Mouse (Mus musculus): Measurements from ENCODE around the gene Mrpl44. TPM values are rescaled to one million over a fixed set of nuclear protein-coding genes. Genes with fewer than 3 reads are reported as not detected.

Gene Mrpl44
- 1.0 and 1.2 TPM in 2 replicates for polyA plus RNA-seq (2012)

DNA sequence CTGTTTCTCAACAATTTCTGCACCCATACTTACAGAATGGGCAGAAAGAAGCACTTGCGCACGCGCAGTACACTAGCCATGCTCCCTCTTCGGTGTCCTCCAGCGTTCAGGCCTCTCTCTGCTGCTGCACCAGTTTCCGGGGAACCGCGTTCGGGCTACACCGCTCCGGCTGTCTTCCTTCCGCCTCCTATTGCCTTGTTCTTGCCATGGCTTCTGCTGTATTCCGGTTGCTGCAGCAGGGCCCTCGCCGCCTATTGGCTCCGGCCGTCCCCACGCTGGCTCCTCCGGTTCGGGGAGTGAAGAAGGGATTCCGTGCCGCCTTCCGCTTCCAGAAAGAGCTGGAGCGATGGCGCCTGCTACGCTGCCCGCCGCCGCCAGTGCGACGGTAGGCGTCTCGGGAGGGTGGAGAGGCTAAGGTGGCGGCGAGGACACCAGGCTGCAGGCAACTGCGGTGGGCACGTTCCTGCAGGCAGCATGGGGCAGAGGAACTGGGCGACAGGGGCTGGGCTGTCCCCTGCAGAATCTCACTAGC is at the start of gene Mrpl44, which contains the start of gene Wdfy1:
Mrpl44 (plus strand) TSS at position 92 of the 532 bp plus-strand sequence.
Wdfy1 (minus strand) TSS at position 217 of the 532 bp plus-strand sequence.
- Histone ChIP-seq H3K27me3 (ENCODE audit: control insufficient read depth) (no peaks in the 10 kb centered on the region), H3K4me3 (replicated peaks) (peak within 1 kb of the TSS; percentile 86), H3K4me1 (ENCODE audit: control insufficient read depth) (peaks cover 10% of the 10 kb centered on the region), H3K9me3 (ENCODE audit: control insufficient read depth, low read length) (no peaks in the 10 kb centered on the region), H3K36me3 (ENCODE audit: control insufficient read depth) (peaks cover 31% of the 10 kb centered on the region)
- no peak for TF ChIP-seq GATA1 (IDR thresholded peaks at IDR 0.05; ENCODE audit: low read length)

- TF ChIP-seq TAL1 (IDR thresholded peaks at IDR 0.05; ENCODE audit: low read length) (no peak), GATA1 (IDR thresholded peaks at IDR 0.05; ENCODE audit: low read length) (no peak)
- Histone ChIP-seq H3K4me1 (ENCODE audit: control insufficient read depth) (no peaks in the 10 kb centered on the region), H3K27me3 (ENCODE audit: control insufficient read depth) (no peaks in the 10 kb centered on the region), H3K4me3 (replicated peaks) (no peak overlapping the region), H3K36me3 (ENCODE audit: control insufficient read depth) (no peaks in the 10 kb centered on the region), H3K9me3 (ENCODE audit: control insufficient read depth, low read length) (no peaks in the 10 kb centered on the region)
Observed at GRCm38 (mm10) chr1:79734794-79735193, 41.0 kb upstream of the Mrpl44 start.

GRCm38 (mm10) chr1:79736408-79736807 is 39.4 kb upstream of the Mrpl44 start:
- Histone ChIP-seq H3K4me3 (replicated peaks) (no peak overlapping the region), H3K9me3 (ENCODE audit: control insufficient read depth, low read length) (no peaks in the 10 kb centered on the region), H3K36me3 (ENCODE audit: control insufficient read depth) (no peaks in the 10 kb centered on the region), H3K27me3 (ENCODE audit: control insufficient read depth) (no peaks in the 10 kb centered on the region), H3K4me1 (ENCODE audit: control insufficient read depth) (no peaks in the 10 kb centered on the region)
- TF ChIP-seq TAL1 (IDR thresholded peaks at IDR 0.05; ENCODE audit: low read length) (no peak), GATA1 (IDR thresholded peaks at IDR 0.05; ENCODE audit: low read length) (no peak)

GRCm38 (mm10) chr1:79739726-79740125 is 36.1 kb upstream of the Mrpl44 start:
- H3K4me1 ChIP-seq (ENCODE audit: control insufficient read depth): no peaks in the 10 kb centered on the region
- no peak for TF ChIP-seq GATA1 (IDR thresholded peaks at IDR 0.05; ENCODE audit: low read length)
- TF ChIP-seq TAL1 (IDR thresholded peaks at IDR 0.05; ENCODE audit: low read length): no peak
- H3K4me3 ChIP-seq (replicated peaks): no peak overlapping the region
- no peaks in the 10 kb centered on the region for H3K9me3 ChIP-seq (ENCODE audit: control insufficient read depth, low read length)
- H3K27me3 ChIP-seq (ENCODE audit: control insufficient read depth): no peaks in the 10 kb centered on the region
- H3K36me3 ChIP-seq (ENCODE audit: control insufficient read depth): no peaks in the 10 kb centered on the region

- no peaks in the 10 kb centered on the region for H3K9me3 ChIP-seq (ENCODE audit: control insufficient read depth, low read length)
- H3K4me1 ChIP-seq (ENCODE audit: control insufficient read depth): no peaks in the 10 kb centered on the region
- no peaks in the 10 kb centered on the region for H3K36me3 ChIP-seq (ENCODE audit: control insufficient read depth)
- H3K27me3 ChIP-seq (ENCODE audit: control insufficient read depth): no peaks in the 10 kb centered on the region
- no peak overlapping the region for H3K4me3 ChIP-seq (replicated peaks)
- TF ChIP-seq TAL1 (IDR thresholded peaks at IDR 0.05; ENCODE audit: low read length): no peak
- TF ChIP-seq GATA1 (IDR thresholded peaks at IDR 0.05; ENCODE audit: low read length): no peak
Observed at GRCm38 (mm10) chr1:79741002-79741401, 34.8 kb upstream of the Mrpl44 start.

DNA sequence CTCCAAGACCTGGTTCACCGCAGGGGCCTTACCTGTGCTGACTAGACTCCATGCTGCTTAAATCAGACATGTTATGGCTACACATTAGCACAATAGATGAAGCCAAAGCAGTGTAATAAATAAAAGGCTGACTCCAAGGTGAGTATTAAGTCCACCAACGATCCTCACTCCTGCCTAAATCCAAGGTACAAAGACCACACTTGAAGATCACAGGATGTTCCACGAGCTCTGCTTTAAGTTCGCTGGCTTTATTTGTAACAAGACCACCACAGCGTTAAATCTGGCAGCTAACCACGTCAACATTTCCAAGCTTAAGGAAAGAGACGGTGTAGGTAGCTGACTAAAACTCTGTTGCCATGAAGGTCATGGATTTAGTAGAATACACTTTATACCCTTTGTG is 32.9 kb upstream of the Mrpl44 start:
- Histone ChIP-seq H3K9me3 (ENCODE audit: control insufficient read depth, low read length) (no peaks in the 10 kb centered on the region), H3K36me3 (ENCODE audit: control insufficient read depth) (no peaks in the 10 kb centered on the region), H3K4me3 (replicated peaks) (no peak overlapping the region), H3K27me3 (ENCODE audit: control insufficient read depth) (no peaks in the 10 kb centered on the region), H3K4me1 (ENCODE audit: control insufficient read depth) (no peaks in the 10 kb centered on the region)
- TF ChIP-seq GATA1 (IDR thresholded peaks at IDR 0.05; ENCODE audit: low read length) (no peak), TAL1 (IDR thresholded peaks at IDR 0.05; ENCODE audit: low read length) (no peak)

DNA sequence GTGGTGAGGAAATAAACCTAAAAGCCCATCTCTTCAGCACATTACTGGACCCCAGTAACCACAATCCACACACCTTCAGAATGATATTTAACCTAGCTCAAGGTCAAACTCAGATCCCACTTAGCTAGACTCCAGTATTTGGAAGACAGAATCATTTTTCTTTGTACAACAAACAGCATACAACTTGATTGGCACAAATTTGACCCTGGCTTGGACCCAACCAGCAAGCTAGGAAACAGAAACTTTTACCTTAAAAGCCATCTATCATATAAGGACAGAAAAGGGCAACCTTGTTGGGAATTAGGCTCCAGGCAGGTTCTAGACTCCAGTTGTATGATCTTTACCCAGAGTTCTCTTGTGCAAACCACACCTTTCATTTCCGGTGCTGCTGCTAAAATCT is 32.4 kb upstream of the Mrpl44 start:
- TF ChIP-seq GATA1 (IDR thresholded peaks at IDR 0.05; ENCODE audit: low read length) (no peak), TAL1 (IDR thresholded peaks at IDR 0.05; ENCODE audit: low read length) (no peak)
- H3K36me3 ChIP-seq (ENCODE audit: control insufficient read depth): no peaks in the 10 kb centered on the region

DNA sequence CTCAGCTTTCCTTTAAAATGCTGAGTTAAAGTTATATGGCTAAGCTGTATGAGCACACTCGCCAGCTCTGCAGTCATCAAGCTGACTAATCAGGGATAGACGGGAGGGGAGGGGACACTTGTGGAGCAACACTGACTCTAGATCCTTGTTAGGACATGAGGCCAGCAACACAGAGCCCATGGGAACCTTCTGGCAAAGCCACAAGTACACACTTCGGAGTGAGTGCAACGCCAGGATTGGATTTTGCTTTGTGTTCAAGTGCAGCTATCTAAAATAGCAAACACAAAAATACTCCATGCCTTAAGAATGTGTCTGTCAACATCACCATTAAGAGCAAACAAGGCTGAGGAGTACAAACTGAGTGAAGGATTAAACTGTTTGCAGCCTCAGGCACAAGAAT is 29.8 kb upstream of the Mrpl44 start:
- Histone ChIP-seq H3K36me3 (ENCODE audit: control insufficient read depth) (no peaks in the 10 kb centered on the region), H3K9me3 (ENCODE audit: control insufficient read depth, low read length) (peaks cover 2% of the 10 kb centered on the region; the same call in 1 of the 2 replicates), H3K27me3 (ENCODE audit: control insufficient read depth) (no peaks in the 10 kb centered on the region), H3K4me1 (ENCODE audit: control insufficient read depth) (no peaks in the 10 kb centered on the region), H3K4me3 (replicated peaks) (no peak overlapping the region)
- TF ChIP-seq TAL1 (IDR thresholded peaks at IDR 0.05; ENCODE audit: low read length) (no peak), GATA1 (IDR thresholded peaks at IDR 0.05; ENCODE audit: low read length) (no peak)

More for the DNA sequence above, 32.4 kb upstream of the Mrpl44 start:
- Histone ChIP-seq H3K27me3 (ENCODE audit: control insufficient read depth) (no peaks in the 10 kb centered on the region), H3K4me3 (replicated peaks) (no peak overlapping the region), H3K4me1 (ENCODE audit: control insufficient read depth) (no peaks in the 10 kb centered on the region), H3K9me3 (ENCODE audit: control insufficient read depth, low read length) (no peaks in the 10 kb centered on the region)

- TF ChIP-seq TAL1 (IDR thresholded peaks at IDR 0.05; ENCODE audit: low read length) (no peak), GATA1 (IDR thresholded peaks at IDR 0.05; ENCODE audit: low read length) (no peak)
- Histone ChIP-seq H3K27me3 (ENCODE audit: control insufficient read depth) (no peaks in the 10 kb centered on the region), H3K4me1 (ENCODE audit: control insufficient read depth) (no peaks in the 10 kb centered on the region), H3K4me3 (replicated peaks) (no peak overlapping the region), H3K36me3 (ENCODE audit: control insufficient read depth) (no peaks in the 10 kb centered on the region), H3K9me3 (ENCODE audit: control insufficient read depth, low read length) (peaks cover 2% of the 10 kb centered on the region; the same call in 1 of the 2 replicates)
Observed at GRCm38 (mm10) chr1:79751186-79751585, 24.6 kb upstream of the Mrpl44 start.

All from erythroblast, embryonic 14.5 days (primary cell).